Comparison of ENCODE assay signal across 8 mouse cellular contexts in the genomic region with DNA sequence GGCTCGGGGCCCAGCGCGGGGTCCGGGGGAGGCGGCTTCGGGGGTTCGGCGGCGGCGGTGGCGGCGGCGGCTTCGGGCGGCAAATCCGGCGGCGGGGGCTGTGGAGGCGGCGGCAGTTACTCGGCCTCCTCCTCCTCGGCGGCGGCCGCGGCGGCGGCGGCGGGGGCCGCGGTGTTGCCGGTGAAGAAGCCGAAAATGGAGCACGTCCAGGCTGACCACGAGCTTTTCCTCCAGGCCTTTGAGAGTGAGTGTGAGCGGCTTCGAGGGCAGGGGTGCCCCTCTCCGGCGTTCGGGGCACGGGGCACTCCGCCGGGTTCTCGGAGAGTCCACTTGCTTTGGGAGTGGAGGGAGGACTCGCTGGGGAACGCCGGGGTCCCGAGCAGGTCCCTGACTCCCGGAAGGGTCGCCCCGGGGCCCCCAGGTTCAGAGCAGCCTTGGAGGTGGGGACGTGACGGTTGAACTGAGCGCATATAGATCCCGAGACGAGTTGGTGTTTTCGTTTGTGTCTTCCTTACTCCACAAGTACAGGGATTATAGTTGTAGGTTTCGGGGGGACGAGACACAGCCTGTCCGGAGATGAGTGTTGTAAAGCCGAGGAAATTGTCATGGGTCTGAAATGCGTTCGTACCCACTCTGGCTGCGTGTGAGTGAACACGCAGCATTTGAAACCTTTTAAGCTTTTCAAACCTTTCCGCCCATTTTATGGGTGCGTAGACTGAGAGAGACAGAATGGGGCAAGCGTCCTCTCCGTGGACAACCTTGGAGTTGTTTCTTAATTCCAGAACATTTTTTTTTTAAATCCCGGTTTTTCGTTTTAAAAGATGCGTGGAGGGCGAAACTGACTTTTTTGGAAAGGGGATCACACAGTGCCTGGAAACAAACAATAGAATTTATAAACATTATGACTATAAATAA. TPM values are rescaled to one million over a fixed set of nuclear protein-coding genes. Genes with fewer than 3 reads are reported as not detected.
DNase-seq lines count a peak whose midpoint lies in the region; ATAC-seq and TF ChIP-seq lines count a peak whose summit lies in the region.

No protein-coding gene starts in this region.

- no peak for TF ChIP-seq EP300 in heart, postnatal 0 days (IDR thresholded peaks at IDR 0.05; ENCODE audit: low read depth)

- H3K27me3 ChIP-seq in C2C12 (ENCODE audit: control insufficient read depth, insufficient read depth, insufficient read length): no peaks in the 10 kb centered on the region
- H3K27me3 ChIP-seq in heart, postnatal 0 days (ENCODE audit: control insufficient read depth, insufficient read depth, low read length): no peaks in the 10 kb centered on the region
- H3K27me3 ChIP-seq in liver, embryonic 15.5 days: no peaks in the 10 kb centered on the region
- H3K27me3 ChIP-seq in stomach, embryonic 14.5 days (ENCODE audit: control insufficient read depth, insufficient read depth, low read length): no peaks in the 10 kb centered on the region

- peak; percentile 27 for ATAC-seq in heart, postnatal 0 days (ENCODE audit: insufficient read depth, low read depth)
- ATAC-seq in liver, embryonic 15.5 days (ENCODE audit: insufficient read depth): peak; percentile 17
- ATAC-seq in stomach, embryonic 14.5 days (ENCODE audit: insufficient number of reproducible peaks, insufficient read depth, low FRiP score, low read depth): peak; percentile 38; the same call in 1 of the 2 replicates

- peak overlapping the region; percentile 98 for H3K4me3 ChIP-seq in C2C12 (ENCODE audit: insufficient read depth, poor library complexity, severe bottlenecking)
- peak overlapping the region; percentile 88 for H3K4me3 ChIP-seq in heart, postnatal 0 days (ENCODE audit: low read depth, low read length)
- H3K4me3 ChIP-seq in liver, embryonic 15.5 days (replicated peaks): peak overlapping the region; percentile 99
- peak overlapping the region; percentile 88 for H3K4me3 ChIP-seq in stomach, embryonic 14.5 days (ENCODE audit: low read depth, low read length)

- WGBS in heart, postnatal 0 days: under 1% methylated on average over 60 of the region's 74 CpGs
- under 1% methylated on average over 74 of the region's 74 CpGs for WGBS in liver, embryonic 15.5 days (ENCODE audit: insufficient replicate concordance)
- WGBS in stomach, embryonic 14.5 days: under 1% methylated on average over 56 of the region's 74 CpGs

- peak; percentile 14 for DNase-seq in heart, adult 8-10 months (ENCODE audit: low spot score)
- DNase-seq in heart, adult 11 months: no peak
- peak; percentile 37 for DNase-seq in c-Kit-positive CD71-positive TER-119-positive erythroid progenitor cells, embryonic 14.5 days (ENCODE audit: low spot score)
- peak; percentile 12 for DNase-seq in heart, postnatal 0 days (ENCODE audit: low spot score)
- DNase-seq in layer of hippocampus, postnatal 10 days (ENCODE audit: low spot score in 2 of 2): no peak

- H3K36me3 ChIP-seq in C2C12 (ENCODE audit: control insufficient read depth, insufficient read depth): peaks cover 28% of the 10 kb centered on the region
- H3K36me3 ChIP-seq in heart, postnatal 0 days (replicated peaks; ENCODE audit: control insufficient read depth, insufficient read depth, low read length): peaks cover 11% of the 10 kb centered on the region; the same call in 1 of the 2 replicates
- H3K36me3 ChIP-seq in liver, embryonic 15.5 days (replicated peaks): peaks cover 20% of the 10 kb centered on the region
- no peaks in the 10 kb centered on the region; the same call in 1 of the 2 replicates for H3K36me3 ChIP-seq in stomach, embryonic 14.5 days (ENCODE audit: control insufficient read depth, insufficient read depth, low read length)

- H3K79me2 ChIP-seq in C2C12 (ENCODE audit: control insufficient read depth, insufficient read depth): peaks cover 53% of the 10 kb centered on the region

- no peak for TF ChIP-seq CTCF in C2C12 (IDR thresholded peaks at IDR 0.05; ENCODE audit: control insufficient read depth, insufficient read depth, insufficient read length)
- no peak for TF ChIP-seq CTCF in heart, postnatal 0 days (IDR thresholded peaks at IDR 0.05; ENCODE audit: low read depth)

- peaks cover 37% of the 10 kb centered on the region for H3K79me3 ChIP-seq in C2C12 (ENCODE audit: low read depth)

- H3ac ChIP-seq in C2C12 (ENCODE audit: control insufficient read depth, insufficient read length, low read depth): peak overlapping the region; percentile 93

- no peaks in the 10 kb centered on the region for H3K9me3 ChIP-seq in heart, postnatal 0 days (replicated peaks; ENCODE audit: control insufficient read depth, low read length)
- no peaks in the 10 kb centered on the region for H3K9me3 ChIP-seq in liver, embryonic 15.5 days (replicated peaks)
- H3K9me3 ChIP-seq in stomach, embryonic 14.5 days (ENCODE audit: control insufficient read depth, low read depth, low read length): no peaks in the 10 kb centered on the region

- peak overlapping the region; percentile 63 for H3K4me2 ChIP-seq in heart, postnatal 0 days (ENCODE audit: low read depth, low read length)
- peak overlapping the region; percentile 60 for H3K4me2 ChIP-seq in liver, embryonic 15.5 days
- H3K4me2 ChIP-seq in stomach, embryonic 14.5 days (replicated peaks; ENCODE audit: low read depth, low read length): peak overlapping the region; percentile 35

- no peaks in the 10 kb centered on the region; the same call in 1 of the 2 replicates for H3K4me1 ChIP-seq in heart, postnatal 0 days (ENCODE audit: control insufficient read depth, insufficient read depth)
- peaks cover 13% of the 10 kb centered on the region for H3K4me1 ChIP-seq in liver, embryonic 15.5 days (replicated peaks)
- H3K4me1 ChIP-seq in stomach, embryonic 14.5 days (ENCODE audit: control insufficient read depth, insufficient read depth, low read length): no peaks in the 10 kb centered on the region

- H3K9ac ChIP-seq in heart, postnatal 0 days (replicated peaks; ENCODE audit: low read depth, low read length): peak overlapping the region; percentile 85
- peak overlapping the region; percentile 99 for H3K9ac ChIP-seq in liver, embryonic 15.5 days
- peak overlapping the region; percentile 82 for H3K9ac ChIP-seq in stomach, embryonic 14.5 days (replicated peaks; ENCODE audit: low read depth, low read length)

- H3K27ac ChIP-seq in heart, postnatal 0 days (ENCODE audit: low read depth): peak overlapping the region; percentile 89
- H3K27ac ChIP-seq in liver, embryonic 15.5 days (replicated peaks): peak overlapping the region; percentile 98
- H3K27ac ChIP-seq in stomach, embryonic 14.5 days (ENCODE audit: low read length): peak overlapping the region; percentile 99

TF ChIP-seq in C2C12, 6 proteins besides CTCF, POLR2A, EP300 and RAD21:
- TF ChIP-seq USF1 (IDR thresholded peaks at IDR 0.05; ENCODE audit: low read depth) (no peak), MYOD1 (IDR thresholded peaks at IDR 0.05; ENCODE audit: control insufficient read depth, insufficient read length, low read depth) (no peak)
TF ChIP-seq in C2C12: peak in this region for 0.

RNA-seq across cellular contexts. Expression of a gene that starts 0.7 kb away (rescaled TPM):
- total RNA-seq in heart, adult 8-10 months (2022): 10 to 100 TPM; 22.9 to 28.9 (median 25.0) TPM
- polyA plus RNA-seq in C2C12 (2012; fragmentation: generic; extraction: Trizol): 11.4 TPM
- 17.3 and 23.0 TPM in 2 replicates for total RNA-seq in heart, postnatal 0 days (2014; rRNA removed; ENCODE audit: low replicate concordance)
- 9.2 and 9.4 TPM in 2 replicates for polyA plus RNA-seq in heart, postnatal 0 days (2015; fragmentation: Nextera tagmentation; extraction: Ambion mirVana)
- polyA plus RNA-seq in liver, embryonic 15.5 days (2015; fragmentation: Nextera tagmentation; extraction: Ambion mirVana): 13.5 and 14.4 TPM in 2 replicates
- 33.9 and 35.9 TPM in 2 replicates for polyA plus RNA-seq in stomach, embryonic 14.5 days (2014; fragmentation: Nextera tagmentation; extraction: Ambion mirVana)
- total RNA-seq in layer of hippocampus, postnatal 10 days (2021): 10 to 100 TPM; 33.0 to 37.0 TPM

RNA-seq across cellular contexts. Expression of a gene that starts 31.4 kb away (rescaled TPM):
- 10 to 100 TPM; 25.0 to 28.1 (median 27.3) TPM for total RNA-seq in heart, adult 8-10 months (2022)
- polyA plus RNA-seq in C2C12 (2012; fragmentation: generic; extraction: Trizol): 23.5 TPM
- total RNA-seq in heart, postnatal 0 days (2014; rRNA removed; ENCODE audit: low replicate concordance): 7.0 and 8.7 TPM in 2 replicates
- polyA plus RNA-seq in heart, postnatal 0 days (2015; fragmentation: Nextera tagmentation; extraction: Ambion mirVana): 21.7 and 22.4 TPM in 2 replicates
- 20.2 and 20.9 TPM in 2 replicates for polyA plus RNA-seq in liver, embryonic 15.5 days (2015; fragmentation: Nextera tagmentation; extraction: Ambion mirVana)
- polyA plus RNA-seq in stomach, embryonic 14.5 days (2014; fragmentation: Nextera tagmentation; extraction: Ambion mirVana): 56.6 and 56.8 TPM in 2 replicates
- total RNA-seq in layer of hippocampus, postnatal 10 days (2021): 10 to 100 TPM; 37.6 to 40.1 TPM

Comparison
In these comparisons a context has a peak if more than half of its experiments do, and no peak if none do; other contexts are left out.
1. DNase-seq: peak in heart, adult 8-10 months (single experiment), c-Kit-positive CD71-positive TER-119-positive erythroid progenitor cells, embryonic 14.5 days (single experiment) and heart, postnatal 0 days (single experiment); none in heart, adult 11 months (single experiment) and layer of hippocampus, postnatal 10 days (0 of 2).
2. Peak in every context shown above with its lines, with median percentiles within 50 percentile points of each other: H3K4me3 ChIP-seq, ATAC-seq, H3K27ac ChIP-seq, H3K4me2 ChIP-seq and H3K9ac ChIP-seq.